Mouse (Mus musculus) MEL (cell line): ENCODE data around the gene Smad1. TPM values are rescaled to one million over a fixed set of nuclear protein-coding genes. Genes with fewer than 3 reads are reported as not detected.
A peak's percentile ranks its signal among the peaks of the same experiment; 100 is the strongest.

Experiments
- DNase-seq: peaks from one replicate; pipeline ENCODE4 v3.0.0; 2011; ENCODE audit warnings: low read depth, low spot score
- H3K27ac ChIP-seq: 2 replicates; pipeline ENCODE4 v1.5.1; 2012; ENCODE audit warnings: low read depth, mild to moderate bottlenecking, control low read depth, low read length, moderate library complexity; ENCODE audit not compliant: control insufficient read depth
- H3K27me3 ChIP-seq, 2 experiments: fragments of 150-350 bp in 1 of 2; sonication (generic) in 1 of 2; 2 replicates each; pipeline ENCODE4 v1.6.1; 2012; ENCODE audit warnings: low read length in 2 of 2, mild to moderate bottlenecking in 2 of 2, improper control_type of control experiment in 1 of 2, moderate library complexity in 1 of 2; ENCODE audit not compliant: insufficient read depth in 2 of 2, control insufficient read depth in 1 of 2
- H3K36me3 ChIP-seq, 2 experiments: 2 replicates each; pipeline ENCODE4 v1.6.1; 2012 to 2014; ENCODE audit warnings: low read length in 2 of 2, improper control_type of control experiment in 1 of 2, inconsistent platforms in 1 of 2, mild to moderate bottlenecking in 1 of 2; ENCODE audit not compliant: insufficient read depth in 2 of 2, control insufficient read depth in 1 of 2
- H3K4me1 ChIP-seq, 2 experiments: fragments of 150-350 bp in 1 of 2; sonication (generic) in 1 of 2; 2 replicates each; pipeline ENCODE4 v1.6.1; 2012; ENCODE audit warnings: low read length in 2 of 2, improper control_type of control experiment in 1 of 2, mild to moderate bottlenecking in 1 of 2; ENCODE audit not compliant: insufficient read depth in 2 of 2, control insufficient read depth in 1 of 2
- H3K4me3 ChIP-seq, 2 experiments: fragments of 150-350 bp in 1 of 2; sonication (generic) in 1 of 2; 2 replicates each; pipeline ENCODE4 v1.5.1; 2012; ENCODE audit warnings: low read depth in 2 of 2, low read length in 2 of 2, mild to moderate bottlenecking in 2 of 2, moderate library complexity in 2 of 2, control low read depth in 1 of 2, improper control_type of control experiment in 1 of 2; ENCODE audit not compliant: control insufficient read depth in 1 of 2, insufficient read depth in 1 of 2
- H3K79me2 ChIP-seq: 2 replicates; pipeline ENCODE4 v1.6.1; 2012; ENCODE audit warnings: mild to moderate bottlenecking, low read length, moderate library complexity; ENCODE audit not compliant: control insufficient read depth, poor library complexity, insufficient read depth
- H3K9ac ChIP-seq: 2 replicates; pipeline ENCODE4 v1.6.1; 2012; ENCODE audit warnings: low read depth, mild to moderate bottlenecking, control low read depth, low read length, moderate library complexity; ENCODE audit not compliant: control insufficient read depth, poor library complexity, severe bottlenecking
- H3K9me3 ChIP-seq: fragments of 150-350 bp; sonication (generic); replicated peaks from 2 replicates; pipeline ENCODE4 v1.6.1; 2012; ENCODE audit warnings: mild to moderate bottlenecking, low read length, improper control_type of control experiment, moderate library complexity; ENCODE audit not compliant: insufficient read depth
- CHD1 ChIP-seq: IDR thresholded peaks from 2 replicates; pipeline ENCODE4 v1.6.1; 2012; ENCODE audit warnings: low read depth, mild to moderate bottlenecking, inconsistent platforms, low read length, improper control_type of control experiment
- EP300 ChIP-seq, 2 experiments: IDR thresholded peaks; 2 replicates each; pipeline ENCODE4 v1.6.1; 2011; ENCODE audit warnings: improper control_type of control experiment in 2 of 2, low read length in 2 of 2, low read depth in 1 of 2, mild to moderate bottlenecking in 1 of 2
- GABPA ChIP-seq: IDR thresholded peaks from 2 replicates; pipeline ENCODE4 v1.6.1; 2012; ENCODE audit warnings: low read depth, mild to moderate bottlenecking, inconsistent platforms, low read length, improper control_type of control experiment, moderate library complexity
- GATA1 ChIP-seq: IDR thresholded peaks from 2 replicates; pipeline ENCODE4 v1.6.1; 2011; ENCODE audit warnings: low read depth, low read length, improper control_type of control experiment
- JUND ChIP-seq: IDR thresholded peaks from 2 replicates; pipeline ENCODE4 v1.6.1; 2011; ENCODE audit warnings: low read depth, mild to moderate bottlenecking, improper control_type of control experiment, low read length
- KAT2A ChIP-seq: conservative IDR thresholded peaks from 2 replicates; pipeline ENCODE4 v1.6.1; 2012; ENCODE audit warnings: low read depth, low read length, improper control_type of control experiment, inconsistent platforms
- MAFK ChIP-seq: IDR thresholded peaks from 2 replicates; pipeline ENCODE4 v1.6.1; 2011; ENCODE audit warnings: low read depth, mild to moderate bottlenecking, low read length, improper control_type of control experiment, borderline replicate concordance
- MAZ ChIP-seq: IDR thresholded peaks from 2 replicates; pipeline ENCODE4 v1.6.1; 2012; ENCODE audit warnings: low read depth, mild to moderate bottlenecking, inconsistent platforms, low read length, improper control_type of control experiment
- MXI1 ChIP-seq: IDR thresholded peaks from 2 replicates; pipeline ENCODE4 v1.6.1; 2011; ENCODE audit warnings: mild to moderate bottlenecking, low read depth, low read length, improper control_type of control experiment
- MYB ChIP-seq: IDR thresholded peaks from 2 replicates; pipeline ENCODE4 v1.6.1; 2011; ENCODE audit warnings: mild to moderate bottlenecking, low read depth, low read length, improper control_type of control experiment
- MYC ChIP-seq: IDR thresholded peaks from 2 replicates; pipeline ENCODE4 v1.6.1; 2011; ENCODE audit warnings: low read depth, mild to moderate bottlenecking, low read length, improper control_type of control experiment, moderate library complexity
- NELFE ChIP-seq: IDR thresholded peaks from 2 replicates; pipeline ENCODE4 v1.6.1; 2011; ENCODE audit warnings: low read depth, low read length, improper control_type of control experiment
- POLR2AphosphoS2 ChIP-seq: IDR thresholded peaks from 2 replicates; pipeline ENCODE4 v1.6.1; 2011; ENCODE audit warnings: low read length, improper control_type of control experiment
- POLR2AphosphoS5 ChIP-seq: IDR thresholded peaks from 2 replicates; pipeline ENCODE4 v1.6.1; 2012; ENCODE audit warnings: low read depth, borderline replicate concordance, mild to moderate bottlenecking, inconsistent platforms, low read length, moderate library complexity, mixed read lengths
- RAD21 ChIP-seq: IDR thresholded peaks from 2 replicates; pipeline ENCODE4 v1.6.1; 2011; ENCODE audit warnings: mild to moderate bottlenecking, low read depth, low read length, improper control_type of control experiment
- SIN3A ChIP-seq: IDR thresholded peaks from 2 replicates; pipeline ENCODE4 v1.6.1; 2012; ENCODE audit warnings: low read length, improper control_type of control experiment, inconsistent platforms
- TBP ChIP-seq: IDR thresholded peaks from 2 replicates; pipeline ENCODE4 v1.8.0; 2011; ENCODE audit warnings: low read depth, low read length, improper control_type of control experiment
- TCF12 ChIP-seq: IDR thresholded peaks from 2 replicates; pipeline ENCODE4 v1.6.1; 2014; ENCODE audit warnings: low read depth, mild to moderate bottlenecking, inconsistent platforms, low read length, improper control_type of control experiment, moderate library complexity
- UBTF ChIP-seq: IDR thresholded peaks from 2 replicates; pipeline ENCODE4 v1.6.1; 2012; ENCODE audit warnings: low read depth, mild to moderate bottlenecking, inconsistent platforms, low read length, improper control_type of control experiment, moderate library complexity, borderline replicate concordance; ENCODE audit not compliant: insufficient read depth
- ZKSCAN1 ChIP-seq: IDR thresholded peaks from 2 replicates; pipeline ENCODE4 v1.6.1; 2012; ENCODE audit warnings: low read depth, mild to moderate bottlenecking, inconsistent platforms, low read length, improper control_type of control experiment, moderate library complexity
- ZNF384 ChIP-seq: IDR thresholded peaks from 2 replicates; pipeline ENCODE4 v1.6.1; 2012; ENCODE audit warnings: low read depth, mild to moderate bottlenecking, inconsistent platforms, low read length, improper control_type of control experiment
- polyA plus RNA-seq, 2 experiments: library from polyadenylated mRNA; stranded (reverse) in 1 of 2; unstranded in 1 of 2; fragments of >175 nt in 1 of 2; fragments of >200 nt in 1 of 2; gene quantifications; 2 replicates each; pipeline versions ENCODE4 v1.2.1 to v1.2.4; 2012; ENCODE audit warnings: low replicate concordance in 2 of 2, low read depth in 1 of 2; ENCODE audit not compliant: insufficient read length in 2 of 2, insufficient read depth in 1 of 2, missing spikeins in 1 of 2
- total RNA-seq: library from RNA; depleted of rRNA; stranded (reverse); fragments of 300-350 nt; gene quantifications from 2 replicates; pipeline ENCODE4 v1.2.3, GENCODE M21; 2012

Smad1 gene
- total and polyA plus RNA-seq, 3 experiments: 1.3 to 2.0 TPM; not detected in 1

- TF ChIP-seq KAT2A (no peak), MYC (no peak), MAZ (no peak), GATA1 (peak; percentile 74), SIN3A (peak; percentile 40; the same call in 1 of the 2 replicates), ZKSCAN1 (no peak), ZNF384 (no peak), TCF12 (peak; percentile 67), MYB (no peak), MXI1 (no peak), POLR2AphosphoS2 (no peak), POLR2AphosphoS5 (no peak)
These were observed 106.5 kb downstream of the Smad1 start (continued) for GRCm38 (mm10) chr8:79292712-79293264.

- peaks cover 2% of the 10 kb centered on the region; the same call in 1 of the 2 replicates for H3K79me2 ChIP-seq
- H3K27ac ChIP-seq: peak overlapping the region; percentile 61
- peak; percentile 77 for DNase-seq
- TF ChIP-seq MYB (no peak), UBTF (no peak), MXI1 (0 out of 2 replicates have a peak, but pooled peaks have one; percentile 44), CHD1 (no peak), ZKSCAN1 (no peak), GABPA (no peak), TBP (peak; percentile 61), KAT2A (no peak), MAZ (no peak), RAD21 (no peak), MAFK (no peak), NELFE (no peak), EP300 (IDR thresholded peaks at IDR 0.05; ENCODE audit: low read depth in 1 of 2, low read length in 2 of 2) (no peak), JUND (no peak), MYC (no peak)
- peaks cover 0 to 40% of the 10 kb centered on the region in 2 experiments; a peak in 2 of 4 replicates for H3K36me3 ChIP-seq
- no peaks in the 10 kb centered on the region for H3K9me3 ChIP-seq
- H3K27me3 ChIP-seq: no peaks in the 10 kb centered on the region
- H3K4me3 ChIP-seq: peak overlapping the region; percentile 46
- peak overlapping the region; percentile 43 for H3K9ac ChIP-seq
- peaks cover 17 to 31% of the 10 kb centered on the region in 2 experiments for H3K4me1 ChIP-seq
These were observed 109.7 kb downstream of the Smad1 start for GRCm38 (mm10) chr8:79289592-79289991.
